Mouse (Mus musculus): Measurements from ENCODE around the gene Atr.

Atr gene

DNA sequence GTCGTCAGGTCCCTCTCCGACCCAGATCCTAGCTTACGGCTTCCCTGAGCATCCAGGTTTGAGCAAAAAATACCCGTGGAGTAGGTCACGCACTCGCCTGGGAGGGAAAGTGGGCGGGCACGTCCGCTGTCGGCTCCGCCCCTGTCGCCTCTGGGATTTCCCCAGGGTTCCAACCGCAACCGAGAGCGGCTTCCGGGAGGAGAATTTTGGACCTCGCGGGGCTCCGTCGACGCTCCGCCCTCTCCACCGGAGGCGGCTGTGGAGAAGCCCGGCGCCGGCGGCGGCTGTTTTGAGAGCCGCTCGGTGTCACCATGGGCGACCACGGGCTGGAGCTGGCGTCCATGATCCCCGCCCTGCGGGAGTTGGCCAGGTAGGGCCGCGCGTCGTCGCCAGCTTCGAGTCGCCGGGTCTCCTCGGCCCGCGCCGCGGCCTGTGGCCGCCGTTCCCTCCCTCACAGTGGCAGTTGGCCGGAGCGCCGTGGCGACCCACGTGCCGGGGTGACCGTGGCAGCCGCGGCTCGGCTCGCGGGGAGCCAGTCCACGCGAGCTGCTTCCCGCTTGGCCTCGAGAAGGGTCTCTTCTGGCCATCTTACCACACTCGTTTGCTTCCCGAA, at the start of gene Atr:
Gene Atr, plus strand, starts transcription at position 184 of the 613 bp plus-strand sequence.
- DNase-seq (ENCODE audit: low spot score in 2 of 2) = peak; percentile 91 to 95

DNA sequence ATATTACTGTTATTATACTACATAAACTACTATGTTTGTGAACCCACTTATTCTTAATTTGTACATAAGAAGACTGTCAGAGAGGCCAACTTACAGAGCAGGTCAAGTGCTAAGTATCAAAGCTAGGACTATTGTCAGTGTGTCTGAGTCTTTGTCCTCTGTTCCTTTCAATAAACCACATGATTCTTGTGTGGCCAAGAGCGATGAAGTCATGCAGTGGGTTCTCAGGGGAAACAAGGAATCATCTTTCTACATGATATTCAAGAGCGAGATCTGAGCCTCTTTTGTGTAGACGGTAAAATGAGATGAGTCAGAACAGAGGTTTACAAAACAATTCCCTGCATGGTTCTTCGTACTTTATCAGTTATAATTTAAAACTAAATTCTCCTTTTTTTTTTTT, 47.8 kb upstream of the Atr start:
- no peak for DNase-seq (ENCODE audit: low spot score in 2 of 2)

GRCm38 (mm10) chr9:95811817-95812216, 45.6 kb upstream of the Atr start:
- no peak for DNase-seq (ENCODE audit: low spot score in 2 of 2)

DNA sequence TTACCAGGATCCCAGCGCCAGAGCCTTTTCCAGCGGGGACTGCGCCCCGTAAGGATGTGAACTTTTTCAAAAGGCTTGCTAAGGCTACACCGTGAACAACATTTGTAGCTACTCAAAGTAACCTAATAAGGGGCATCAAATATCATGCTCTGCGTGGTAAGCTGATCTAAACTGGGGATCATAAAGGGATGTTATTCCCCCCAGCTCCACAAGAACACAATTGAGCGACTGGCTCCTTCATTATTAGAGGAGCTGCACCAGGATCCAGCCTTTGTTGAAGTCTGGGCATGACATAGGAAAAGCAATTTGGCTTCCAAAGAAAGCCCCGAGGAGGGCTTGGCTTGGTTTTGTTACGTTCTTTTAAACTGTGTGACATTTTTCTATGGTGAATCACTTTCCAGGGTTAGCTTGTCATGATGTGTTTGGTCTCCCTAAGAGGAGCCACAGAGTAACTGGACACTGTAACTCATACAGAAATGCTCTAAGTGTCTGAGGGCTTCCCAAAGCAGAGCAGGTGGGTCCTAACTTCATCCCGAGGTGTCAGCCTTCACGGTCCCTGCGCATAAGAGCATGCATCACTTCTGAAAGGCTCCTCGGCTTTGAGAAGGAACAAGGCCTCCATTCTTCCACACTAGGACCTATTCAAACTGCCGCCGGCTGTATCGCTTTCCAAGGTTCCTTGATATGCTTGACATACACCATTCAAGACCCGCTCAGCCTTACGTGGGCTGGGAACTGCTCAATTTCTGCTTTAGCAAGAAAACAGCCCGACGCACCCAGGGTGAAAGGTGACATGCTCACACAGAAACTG, 43.5 kb upstream of the Atr start:
- DNase-seq (ENCODE audit: low spot score in 2 of 2) = no peak

- peak in 1 of 2 experiments; percentile 17 for DNase-seq (ENCODE audit: low spot score in 2 of 2)
These were observed 42.3 kb upstream of the Atr start for GRCm38 (mm10) chr9:95815015-95815673.

DNA sequence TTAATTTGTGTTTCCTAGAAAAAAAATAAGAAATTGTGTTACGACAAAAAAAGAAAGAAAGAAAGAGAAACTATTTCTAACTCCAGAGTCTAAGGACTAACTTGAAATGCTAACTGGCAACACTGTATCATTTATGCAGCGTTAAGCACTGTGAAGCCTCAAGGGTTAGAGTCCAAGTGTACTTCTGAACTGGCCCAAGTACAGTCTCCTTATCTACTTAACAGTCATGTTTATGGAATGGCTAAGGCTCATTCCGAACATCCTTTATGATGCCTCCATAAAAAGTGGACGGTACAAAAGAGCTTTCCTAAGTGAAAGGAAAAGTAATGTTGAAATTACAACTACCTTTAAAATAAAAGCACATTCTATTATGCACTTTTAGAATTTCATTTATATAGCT, 41.7 kb upstream of the Atr start:
- no peak for DNase-seq (ENCODE audit: low spot score in 2 of 2)

- no peak for DNase-seq (ENCODE audit: low spot score in 2 of 2)
These were observed 34.9 kb upstream of the Atr start for GRCm38 (mm10) chr9:95822531-95822930.

- no peak for DNase-seq (ENCODE audit: low spot score in 2 of 2)
These were observed 29.8 kb upstream of the Atr start for GRCm38 (mm10) chr9:95827565-95827964.

GRCm38 (mm10) chr9:95832758-95833157, 24.6 kb upstream of the Atr start:
- DNase-seq (ENCODE audit: low spot score in 2 of 2) = no peak

- no peak for DNase-seq (ENCODE audit: low spot score in 2 of 2)
These were observed 22.6 kb upstream of the Atr start for GRCm38 (mm10) chr9:95834799-95835198.

GRCm38 (mm10) chr9:95835741-95836140, 21.7 kb upstream of the Atr start:
- DNase-seq (ENCODE audit: low spot score in 2 of 2) = no peak

DNA sequence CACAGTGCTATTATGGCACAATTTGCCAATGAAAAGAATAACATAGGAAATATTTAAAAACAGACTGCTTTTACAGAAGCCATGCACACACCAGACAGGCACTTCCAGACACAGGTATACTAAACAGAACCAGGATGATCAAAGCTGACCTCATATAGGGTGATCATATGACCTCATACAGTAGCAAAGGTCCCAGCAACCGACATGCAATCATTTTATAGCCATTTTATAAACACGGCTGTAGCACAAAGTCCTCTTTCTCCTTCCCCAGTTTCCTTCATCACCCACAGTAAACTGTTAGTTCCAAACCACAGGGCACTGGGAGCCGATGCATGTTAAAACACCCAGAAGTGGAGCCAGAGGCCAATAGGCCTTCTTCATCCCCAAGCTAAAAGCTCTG, 18.0 kb upstream of the Atr start:
- no peak for DNase-seq (ENCODE audit: low spot score in 2 of 2)

- peak; percentile 81 to 96 for DNase-seq (ENCODE audit: low spot score in 2 of 2)
These were observed 12.5 kb upstream of the Atr start, which contains the start of gene Pls1 for GRCm38 (mm10) chr9:95844825-95845460. Gene Pls1 (minus strand): TSS chr9:95845311.

- no peak for DNase-seq (ENCODE audit: low spot score in 2 of 2)
These were observed 11.7 kb upstream of the Atr start for GRCm38 (mm10) chr9:95845711-95846110.

DNA sequence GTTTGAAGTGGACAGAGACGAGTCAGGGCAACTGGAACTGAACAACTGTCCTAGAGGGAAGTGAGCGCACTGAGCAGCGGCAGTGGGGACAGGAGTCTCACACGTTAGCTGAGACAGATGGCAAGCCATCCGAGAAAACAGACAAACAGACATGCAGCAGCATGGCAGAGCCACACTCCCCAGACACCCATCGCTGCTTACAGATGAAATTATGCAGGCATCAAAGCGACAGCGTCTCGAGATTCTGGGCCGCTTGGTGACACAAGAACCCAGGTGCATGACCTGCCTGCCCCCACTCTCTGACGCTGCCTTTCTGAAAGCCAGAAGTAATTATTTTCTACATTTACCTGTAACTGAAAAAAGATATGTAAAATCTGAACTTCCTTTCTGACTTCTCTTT, 5.7 kb upstream of the Atr start:
- no peak for DNase-seq (ENCODE audit: low spot score in 2 of 2)

DNA sequence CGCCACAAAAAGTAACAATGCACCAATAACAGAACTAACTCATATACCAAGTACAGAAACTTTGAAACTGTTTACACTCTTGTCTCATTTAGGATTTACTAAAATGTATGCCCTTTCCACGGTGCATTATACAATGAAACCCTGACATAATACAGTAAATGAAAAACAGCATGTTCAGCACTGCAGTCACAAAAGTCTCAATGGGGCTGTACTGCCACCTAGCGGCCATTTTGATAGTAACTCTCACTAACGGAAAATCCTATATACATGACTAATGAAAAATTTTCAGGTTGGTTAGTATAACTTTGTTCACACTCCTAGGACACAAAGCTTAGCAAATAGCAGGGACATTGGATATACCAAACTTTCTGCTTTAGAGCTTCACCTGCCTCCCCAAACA, 4.5 kb upstream of the Atr start:
- DNase-seq (ENCODE audit: low spot score in 2 of 2) = peak in 1 of 2 experiments; percentile 45

- no peak for DNase-seq (ENCODE audit: low spot score in 2 of 2)
These were observed 2.5 kb upstream of the Atr start for GRCm38 (mm10) chr9:95854891-95855290.

DNA sequence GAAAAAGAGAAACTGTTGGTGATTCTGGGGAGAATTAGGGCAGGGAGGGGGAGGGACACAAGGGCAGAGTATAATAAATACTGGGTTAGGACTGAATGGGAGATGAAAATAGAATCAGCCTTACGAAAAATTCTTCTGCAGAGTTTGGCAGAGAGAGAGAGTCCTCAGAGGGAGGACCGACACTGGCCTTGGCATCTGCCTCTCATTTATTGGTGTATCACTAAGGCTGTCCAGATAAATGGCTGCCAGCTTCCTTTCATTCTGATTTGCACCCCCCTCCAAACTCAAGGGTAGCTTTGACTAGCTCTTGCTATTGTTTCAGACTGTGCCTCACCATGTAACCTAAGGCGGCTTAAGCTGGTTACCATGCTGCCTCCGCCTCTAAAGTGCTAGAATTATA, 1.4 kb upstream of the Atr start:
- DNase-seq (ENCODE audit: low spot score in 2 of 2) = no peak

DNA sequence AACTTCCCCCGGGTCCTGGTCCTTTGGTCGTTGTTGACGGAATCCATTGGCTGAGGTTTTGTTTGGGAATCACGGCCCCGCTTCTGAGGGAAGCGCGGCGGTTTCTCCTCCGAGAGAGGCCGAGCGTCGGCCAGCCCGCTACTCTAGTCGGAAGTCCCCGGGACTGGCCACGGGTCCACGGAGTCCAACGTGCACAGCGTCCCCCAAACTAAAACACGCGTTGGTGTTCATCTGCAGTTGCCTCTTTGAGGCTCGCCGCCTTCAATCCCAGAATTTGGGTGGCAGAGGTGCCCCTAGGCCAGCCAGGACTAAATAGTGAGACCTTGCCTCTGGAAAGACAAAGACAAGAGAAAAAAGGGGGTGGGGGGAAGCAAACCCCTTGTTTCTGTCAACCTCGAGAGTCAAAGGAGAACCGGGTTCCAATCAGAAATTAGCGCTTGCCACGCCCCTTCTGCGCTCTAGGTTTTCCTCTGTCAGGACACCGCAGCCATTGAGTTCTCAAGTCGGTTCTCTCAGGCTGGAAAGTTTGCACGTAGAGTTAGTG, 702 bp downstream of the Atr start:
- DNase-seq (ENCODE audit: low spot score in 2 of 2) = no peak

- no peak for DNase-seq (ENCODE audit: low spot score in 2 of 2)
These were observed 20.8 kb downstream of the Atr start for GRCm38 (mm10) chr9:95878246-95878645.

DNA sequence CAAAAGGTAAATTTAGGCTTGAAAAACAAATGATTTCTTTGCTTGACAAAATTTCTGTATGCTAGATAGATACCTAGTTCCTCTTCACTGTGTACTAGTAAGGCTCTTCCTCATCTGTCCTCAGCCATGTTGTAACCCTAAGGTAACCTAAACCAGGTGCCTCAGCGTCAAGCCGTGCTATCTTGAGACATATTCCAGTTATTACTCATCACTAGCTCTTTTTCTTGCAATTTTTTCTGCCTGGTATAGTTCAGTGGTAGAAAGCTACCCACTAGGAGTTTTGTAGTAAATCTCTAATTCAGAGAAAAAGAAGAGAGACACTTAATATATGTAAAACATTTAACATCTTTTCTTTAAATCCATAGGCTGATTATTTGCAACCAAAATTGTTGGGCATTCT, 25.4 kb downstream of the Atr start:
- DNase-seq (ENCODE audit: low spot score in 2 of 2) = no peak

DNA sequence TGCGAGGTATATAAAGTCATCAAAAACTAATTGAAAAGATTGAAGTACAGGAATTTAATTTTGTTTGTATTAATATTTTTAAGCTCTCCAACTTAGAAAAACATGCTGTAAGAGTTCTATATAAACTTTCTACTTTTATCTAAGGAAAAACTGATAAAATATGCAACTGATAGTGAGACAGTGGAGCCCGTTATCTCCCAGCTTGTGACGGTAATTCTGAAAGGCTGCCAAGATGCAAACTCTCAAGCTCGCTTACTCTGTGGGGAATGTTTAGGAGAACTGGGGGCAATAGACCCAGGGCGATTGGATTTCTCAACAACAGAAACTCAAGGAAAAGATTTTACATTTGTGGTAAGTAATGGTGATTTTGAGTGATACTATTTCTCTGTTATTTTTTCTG, 40.0 kb downstream of the Atr start:
- no peak for DNase-seq (ENCODE audit: low spot score in 2 of 2)

Measured in urinary bladder, adult 18-20 months (tissue).